Mouse (Mus musculus) neural tube, embryonic 14.5 days (tissue): ENCODE measurements around the gene Gucy1b1. TPM values are rescaled to one million over a fixed set of nuclear protein-coding genes. Genes with fewer than 3 reads are reported as not detected.

Experiments used
- ATAC-seq: fragments of 200-750 bp; cut with Nextera tagmentation; 2 replicates; pipeline ENCODE4 v1.8.0; 2017; ENCODE audit warnings: low read depth, mild to moderate bottlenecking, moderate TSS enrichment, moderate library complexity
- H3K27ac ChIP-seq: fragments of 300-500 bp; sonication (generic); 2 replicates; pipeline ENCODE4 v1.5.1; 2014; ENCODE audit warnings: low read depth, mild to moderate bottlenecking, control low read depth, low read length, moderate library complexity, mixed read lengths
- H3K27me3 ChIP-seq: fragments of 300-500 bp; sonication (generic); 2 replicates; pipeline ENCODE4 v1.6.1; 2014; ENCODE audit warnings: low read length; ENCODE audit not compliant: control insufficient read depth, insufficient read depth
- H3K36me3 ChIP-seq: fragments of 300-500 bp; sonication (generic); 2 replicates; pipeline ENCODE4 v1.6.1; 2014; ENCODE audit warnings: low read length, mixed read lengths; ENCODE audit not compliant: control insufficient read depth, insufficient read depth
- H3K4me1 ChIP-seq: fragments of 300-500 bp; sonication (generic); 2 replicates; pipeline ENCODE4 v1.6.1; 2014; ENCODE audit warnings: low read length; ENCODE audit not compliant: control insufficient read depth, insufficient read depth
- H3K4me2 ChIP-seq: fragments of 300-500 bp; sonication (generic); 2 replicates; pipeline ENCODE4 v1.6.1; 2014; ENCODE audit warnings: mild to moderate bottlenecking, low read depth, low read length, control low read depth
- H3K4me3 ChIP-seq: fragments of 300-500 bp; sonication (generic); 2 replicates; pipeline ENCODE4 v1.5.1; 2014; ENCODE audit warnings: low read depth, low read length, control low read depth, mixed read lengths
- H3K9ac ChIP-seq: fragments of 300-500 bp; sonication (generic); replicated peaks from 2 replicates; pipeline ENCODE4 v1.6.1; 2014; ENCODE audit warnings: low read depth, mild to moderate bottlenecking, control low read depth, low read length, mixed read lengths
- H3K9me3 ChIP-seq: fragments of 300-500 bp; sonication (generic); 2 replicates; pipeline ENCODE4 v1.6.1; 2016; ENCODE audit warnings: low read length; ENCODE audit not compliant: control insufficient read depth
- WGBS: fragments of 180-500 bp; shearing (Covaris S2); extraction: QIAGEN DNeasy Blood & Tissue Kit; methylation state at CpG from one replicate; pipeline ENCODE4 v1.1.7; 2014; 5-methylcytosine and 5-hydroxymethylcytosine counted together
- microRNA-seq: library from miRNA; unstranded; fragments of <30 nt; microRNA quantifications from one replicate; pipeline ENCODE4, GENCODE M21; 2016
- polyA plus RNA-seq: library from polyadenylated mRNA; unstranded; fragments of >200 nt; fragmentation: Nextera tagmentation; extraction: Ambion mirVana; gene quantifications from 2 replicates; pipeline ENCODE4 v1.2.1, GENCODE M21; 2014

Gucy1b1 gene
- polyA plus RNA-seq, 1 experiment from 2014 or later, result 47.5 TPM

DNA sequence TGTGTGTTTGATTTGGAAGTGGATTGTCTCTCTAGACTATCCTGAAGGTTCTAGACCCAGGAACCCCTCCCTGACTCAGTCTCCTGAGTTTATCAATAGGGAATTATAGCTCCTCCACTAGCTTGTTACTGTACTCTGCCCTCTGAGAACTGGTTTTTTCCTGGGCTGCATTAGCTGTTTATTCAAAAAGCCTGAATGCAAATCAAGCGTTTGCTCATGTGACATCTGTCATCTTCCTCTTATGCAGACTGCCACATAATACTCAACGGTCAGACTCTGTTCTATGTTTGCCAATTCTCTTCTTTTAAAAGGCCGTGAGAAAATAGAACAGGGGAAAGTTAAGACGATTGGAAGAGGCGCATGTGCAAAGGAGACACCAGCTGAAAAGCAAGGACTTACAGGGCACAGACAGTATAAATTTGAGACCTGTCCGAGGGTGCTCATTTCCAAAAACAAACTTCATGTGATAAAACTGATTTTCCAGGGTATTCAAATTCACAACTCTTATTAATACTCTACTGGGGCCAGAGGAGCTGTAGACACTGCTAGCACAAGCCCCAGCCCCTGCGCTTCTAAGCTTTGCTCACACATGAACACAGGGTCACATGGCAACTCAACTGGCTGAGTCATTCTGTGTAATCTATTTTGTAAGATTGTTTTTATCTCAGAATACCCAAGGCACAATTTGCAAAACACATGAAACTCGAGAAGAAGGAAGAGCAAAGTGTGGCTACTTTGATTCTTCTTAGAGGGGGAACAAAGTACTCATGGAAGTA lies 91.2 kb downstream of the Gucy1b1 start:
- Histone ChIP-seq H3K4me2 (no peak overlapping the region), H3K27ac (no peak overlapping the region), H3K9me3 (no peaks in the 10 kb centered on the region), H3K27me3 (no peaks in the 10 kb centered on the region), H3K4me1 (no peaks in the 10 kb centered on the region), H3K9ac (no peak overlapping the region), H3K4me3 (no peak overlapping the region), H3K36me3 (no peaks in the 10 kb centered on the region)
- 87% methylated on average over 8 of the region's 8 CpGs for WGBS
- no peak for ATAC-seq

Small RNAs within 50 kb of the gene (microRNA-seq; reads per million reads assigned to microRNA genes)
- not detected for gene Mir7010

Other genes starting within 250 kb of the Gucy1b1 start
- 11.6 and 11.7 TPM in 2 replicates for gene Ctso, start 142.1 kb downstream of the Gucy1b1 start, polyA plus RNA-seq
- 0.15 TPM in 1 of 2 replicates, not detected in the other for gene Tdo2, start 98.5 kb downstream of the Gucy1b1 start, polyA plus RNA-seq
- gene Asic5, start 92.4 kb downstream of the Gucy1b1 start, polyA plus RNA-seq, result not detected in 2 replicates
- gene Gucy1a1, start 71.1 kb upstream of the Gucy1b1 start, polyA plus RNA-seq, result 14.3 and 17.5 TPM in 2 replicates